Mouse (Mus musculus) CD4-positive, CD25-positive, alpha-beta regulatory T cell, adult 9 weeks (primary cell): ENCODE results near the gene Mab21l2. TPM values are rescaled to one million over a fixed set of nuclear protein-coding genes. Genes with fewer than 3 reads are reported as not detected.

Experiments used
- polyA plus RNA-seq: library from polyadenylated mRNA; unstranded; fragments of 100-300 nt; shearing (Covaris generic); gene quantifications from one replicate; pipeline ENCODE4 v1.2.1, GENCODE M21; 2017

Gene Mab21l2
- 0.56 TPM for polyA plus RNA-seq

GRCm38 (mm10) chr3:86548091-86549015 is at the start of gene Mab21l2:
Gene Mab21l2, minus strand, starts transcription at chr3:86548629.

